Mouse (Mus musculus) midbrain, embryonic 13.5 days (tissue): ENCODE data around the gene Kcnj2. TPM values are rescaled to one million over a fixed set of nuclear protein-coding genes. Genes with fewer than 3 reads are reported as not detected.

Experiments
- ATAC-seq: fragments of 200-750 bp; cut with Nextera tagmentation; 2 replicates; pipeline ENCODE4 v1.8.0; 2017; ENCODE audit warnings: mild to moderate bottlenecking, moderate TSS enrichment, moderate library complexity
- H3K27ac ChIP-seq: fragments of 300-500 bp; sonication (generic); 2 replicates; pipeline ENCODE4 v1.5.1; 2015; ENCODE audit warnings: inconsistent platforms, mild to moderate bottlenecking, moderate library complexity
- H3K27me3 ChIP-seq: fragments of 300-500 bp; sonication (generic); 2 replicates; pipeline ENCODE4 v1.6.1; 2015; ENCODE audit warnings: mild to moderate bottlenecking, inconsistent platforms
- H3K36me3 ChIP-seq: fragments of 300-500 bp; sonication (generic); 2 replicates; pipeline ENCODE4 v1.6.1; 2015; ENCODE audit warnings: mild to moderate bottlenecking, inconsistent platforms
- H3K4me1 ChIP-seq: fragments of 300-500 bp; sonication (generic); replicated peaks from 2 replicates; pipeline ENCODE4 v1.6.1; 2015; ENCODE audit warnings: inconsistent platforms
- H3K4me2 ChIP-seq: fragments of 300-500 bp; sonication (generic); replicated peaks from 2 replicates; pipeline ENCODE4 v1.6.1; 2015; ENCODE audit warnings: moderate library complexity, mild to moderate bottlenecking, inconsistent platforms
- H3K4me3 ChIP-seq: fragments of 300-500 bp; sonication (generic); replicated peaks from 2 replicates; pipeline ENCODE4 v1.5.1; 2015; ENCODE audit warnings: mild to moderate bottlenecking, inconsistent platforms
- H3K9ac ChIP-seq: fragments of 300-500 bp; sonication (generic); replicated peaks from 2 replicates; pipeline ENCODE4 v1.6.1; 2015; ENCODE audit warnings: mild to moderate bottlenecking, inconsistent platforms
- H3K9me3 ChIP-seq: fragments of 300-500 bp; sonication (generic); 2 replicates; pipeline ENCODE4 v1.6.1; 2016; ENCODE audit warnings: mild to moderate bottlenecking, inconsistent platforms
- WGBS: fragments of 180-500 bp; shearing (Covaris S2); methylation state at CpG from one replicate; pipeline ENCODE4 v1.1.7; 2015; 5-methylcytosine and 5-hydroxymethylcytosine counted together
- polyA plus RNA-seq: library from polyadenylated mRNA; unstranded; fragments of >200 nt; fragmentation: Nextera tagmentation; extraction: Ambion mirVana; gene quantifications from 2 replicates; pipeline ENCODE4 v1.2.1, GENCODE M21; 2015

The Kcnj2 gene
- polyA plus RNA-seq, 1 experiment from 2014 or later: 1.3 TPM

GRCm38 (mm10) chr11:111100131-111100530 is 34.2 kb downstream of the Kcnj2 start:
- no peak for ATAC-seq
- Histone ChIP-seq H3K4me1 (no peaks in the 10 kb centered on the region), H3K9me3 (no peaks in the 10 kb centered on the region), H3K4me2 (no peak overlapping the region), H3K27ac (no peak overlapping the region), H3K27me3 (no peaks in the 10 kb centered on the region), H3K9ac (no peak overlapping the region), H3K4me3 (no peak overlapping the region), H3K36me3 (no peaks in the 10 kb centered on the region)
- WGBS: 91% methylated on average over 2 of the region's 2 CpGs

GRCm38 (mm10) chr11:111100651-111101050 is 34.7 kb downstream of the Kcnj2 start:
- no peaks in the 10 kb centered on the region for H3K27me3 ChIP-seq
- H3K27ac ChIP-seq: no peak overlapping the region
- no peak overlapping the region for H3K4me2 ChIP-seq
- no peak for ATAC-seq
- 89% methylated on average over 4 of the region's 4 CpGs for WGBS
- no peaks in the 10 kb centered on the region for H3K4me1 ChIP-seq
- no peaks in the 10 kb centered on the region for H3K9me3 ChIP-seq
- no peaks in the 10 kb centered on the region for H3K36me3 ChIP-seq
- no peak overlapping the region for H3K4me3 ChIP-seq
- H3K9ac ChIP-seq: no peak overlapping the region

- H3K9me3 ChIP-seq: no peaks in the 10 kb centered on the region
- no peak overlapping the region for H3K27ac ChIP-seq
- ATAC-seq: no peak
- no peaks in the 10 kb centered on the region for H3K36me3 ChIP-seq
- no peaks in the 10 kb centered on the region for H3K4me1 ChIP-seq
- no peak overlapping the region for H3K4me2 ChIP-seq
- no peak overlapping the region for H3K9ac ChIP-seq
- H3K4me3 ChIP-seq: no peak overlapping the region
- no peaks in the 10 kb centered on the region for H3K27me3 ChIP-seq
- 87% methylated on average over 9 of the region's 9 CpGs for WGBS
Observed at GRCm38 (mm10) chr11:111101620-111102176, 35.7 kb downstream of the Kcnj2 start.

GRCm38 (mm10) chr11:111104422-111104821 is 38.5 kb downstream of the Kcnj2 start:
- ATAC-seq: no peak
- Histone ChIP-seq H3K4me3 (no peak overlapping the region), H3K27me3 (no peaks in the 10 kb centered on the region), H3K4me2 (no peak overlapping the region), H3K36me3 (no peaks in the 10 kb centered on the region), H3K4me1 (no peaks in the 10 kb centered on the region), H3K27ac (no peak overlapping the region), H3K9ac (no peak overlapping the region), H3K9me3 (no peaks in the 10 kb centered on the region)
- 90% methylated on average over 2 of the region's 2 CpGs for WGBS

GRCm38 (mm10) chr11:111108130-111108529 is 42.2 kb downstream of the Kcnj2 start:
- Histone ChIP-seq H3K9ac (no peak overlapping the region), H3K27me3 (no peaks in the 10 kb centered on the region), H3K36me3 (no peaks in the 10 kb centered on the region), H3K4me2 (no peak overlapping the region), H3K27ac (no peak overlapping the region), H3K4me1 (no peaks in the 10 kb centered on the region), H3K9me3 (no peaks in the 10 kb centered on the region), H3K4me3 (no peak overlapping the region)
- ATAC-seq: no peak
- 66% methylated on average over 9 of the region's 9 CpGs for whole genome bisulfite sequencing

GRCm38 (mm10) chr11:111121514-111121913 is 55.5 kb downstream of the Kcnj2 start:
- no peaks in the 10 kb centered on the region for H3K9me3 ChIP-seq
- ATAC-seq: no peak
- H3K36me3 ChIP-seq: no peaks in the 10 kb centered on the region

GRCm38 (mm10) chr11:111123324-111123723 is 57.4 kb downstream of the Kcnj2 start:
- Histone ChIP-seq H3K27ac (no peak overlapping the region), H3K4me1 (no peaks in the 10 kb centered on the region; the same call in 1 of the 2 replicates), H3K4me3 (no peak overlapping the region), H3K36me3 (no peaks in the 10 kb centered on the region), H3K9ac (no peak overlapping the region), H3K4me2 (no peak overlapping the region), H3K9me3 (no peaks in the 10 kb centered on the region), H3K27me3 (no peaks in the 10 kb centered on the region)
- 59% methylated on average over 4 of the region's 4 CpGs for WGBS
- ATAC-seq: no peak

More at GRCm38 (mm10) chr11:111121514-111121913, 55.5 kb downstream of the Kcnj2 start:
- Histone ChIP-seq H3K27me3 (no peaks in the 10 kb centered on the region), H3K4me2 (no peak overlapping the region), H3K27ac (no peak overlapping the region), H3K4me3 (no peak overlapping the region), H3K4me1 (no peaks in the 10 kb centered on the region; the same call in 1 of the 2 replicates), H3K9ac (no peak overlapping the region)
- 64% methylated on average over 9 of the region's 9 CpGs for WGBS

- H3K9ac ChIP-seq: no peak overlapping the region
- H3K36me3 ChIP-seq: no peaks in the 10 kb centered on the region
- 93% methylated on average over 5 of the region's 5 CpGs for WGBS
- no peak for ATAC-seq
- H3K4me1 ChIP-seq: no peaks in the 10 kb centered on the region; the same call in 1 of the 2 replicates
- no peak overlapping the region for H3K4me2 ChIP-seq
- no peaks in the 10 kb centered on the region for H3K27me3 ChIP-seq
- H3K4me3 ChIP-seq: no peak overlapping the region
- no peak overlapping the region for H3K27ac ChIP-seq
- no peaks in the 10 kb centered on the region for H3K9me3 ChIP-seq
Observed at GRCm38 (mm10) chr11:111125963-111126362, 60.0 kb downstream of the Kcnj2 start.

Other genes starting within 250 kb of the Kcnj2 start
- gene Kcnj16, start 98.1 kb upstream of the Kcnj2 start, polyA plus RNA-seq: 0.10 and 0.24 TPM in 2 replicates